Mouse (Mus musculus) v-Abl transformed pro-B cells (cell line): Measurements from ENCODE around the gene Mageb1.
"Not testable (repeated sequence)": the region's sequence is repeated elsewhere in the genome, so short reads cannot be mapped to it uniquely, and the experiment has no call there.

Source experiments
- in situ Hi-C, 2 experiments: fragments of 400-800 bp; cut with MboI; formaldehyde crosslinking; loops; one replicate each; pipeline ENCODE4 v1.15.1; 2025; ENCODE audit not compliant: unreplicated experiment in 2 of 2

Gene Mageb1

DNA sequence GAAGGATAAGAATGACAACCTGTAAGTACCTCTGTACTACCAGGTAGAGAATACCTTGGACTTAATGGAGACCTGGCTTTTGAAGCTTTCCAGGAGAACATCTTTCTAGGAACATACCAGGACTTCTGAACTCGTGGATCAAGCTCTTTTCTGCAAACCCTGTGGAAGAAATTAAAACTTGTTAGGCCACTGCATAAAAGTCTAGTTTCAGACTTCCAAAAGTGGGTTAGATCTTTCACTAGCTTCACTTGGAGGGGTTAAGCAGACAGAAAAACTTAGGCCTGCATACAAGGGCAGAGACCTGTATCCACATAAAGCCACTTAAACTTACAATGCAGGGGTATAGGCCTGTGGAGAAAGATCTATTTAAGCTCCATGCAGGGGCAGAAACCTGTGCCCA, at the start of gene Mageb1:
Gene Mageb1, minus strand, starts transcription at position 101 of the 400 bp plus-strand sequence.
- in situ Hi-C loops: not testable (repeated sequence)
